Mouse (Mus musculus) layer of hippocampus, adult 2 months (tissue): Measurements from ENCODE around the gene Cyp2c55. TPM values are rescaled to one million over a fixed set of nuclear protein-coding genes. Genes with fewer than 3 reads are reported as not detected.
A peak's percentile ranks its signal among the peaks of the same experiment; 100 is the strongest.

ENCODE experiments used
- DNase-seq, 2 experiments: peaks; one replicate each; pipeline ENCODE4 v3.0.0; 2022; ENCODE audit warnings: low spot score in 2 of 2
- H3K27ac ChIP-seq: fragments of 200-600 bp; 2 replicates; pipeline ENCODE4 v1.8.1; 2022
- H3K4me3 ChIP-seq: fragments of 200-600 bp; 2 replicates; pipeline ENCODE4 v1.8.1; 2022; ENCODE audit warnings: mild to moderate bottlenecking
- CTCF ChIP-seq: fragments of 200-600 bp; conservative IDR thresholded peaks from 2 replicates; pipeline ENCODE4 v1.8.1; 2022; ENCODE audit warnings: antibody characterized with exemption, mild to moderate bottlenecking, moderate library complexity
- long read RNA-seq, 2 experiments: library from polyadenylated mRNA; stranded (forward); transcript quantifications; one replicate each; pipeline ENCODE4 v2.0.0; 2021; ENCODE audit warnings: borderline mapping rate in 2 of 2
- microRNA-seq, 2 experiments: library from miRNA; unstranded; fragments of <30 nt; microRNA quantifications; one replicate each; pipeline ENCODE4 v1.2.0; 2021
- total RNA-seq, 2 experiments: library from RNA; stranded (reverse); gene quantifications; 2 replicates each; pipeline ENCODE4 v1.2.3; 2021

Cyp2c55 gene
- under 1 TPM; 0.22 to 0.23 TPM for total RNA-seq
- long read RNA-seq, experiment 1: 0 reads
- long read RNA-seq, experiment 2: 0 reads

GRCm38 (mm10) chr19:39006715-39007114, at the start of gene Cyp2c55:
TSS of gene Cyp2c55 (plus strand) at chr19:39007019.
- H3K4me3 ChIP-seq: no peak within 1 kb of the TSS
- no peak for TF ChIP-seq CTCF
- H3K27ac ChIP-seq: no peak within 1 kb of the TSS
- DNase-seq: no peak

- no peak overlapping the region for H3K4me3 ChIP-seq
- H3K27ac ChIP-seq: no peak overlapping the region
- TF ChIP-seq CTCF: no peak
- peak in 1 of 2 experiments; percentile 26 for DNase-seq
Measured at GRCm38 (mm10) chr19:38970741-38971140, 36.1 kb upstream of the Cyp2c55 start.

- TF ChIP-seq CTCF: no peak
- no peak overlapping the region for H3K27ac ChIP-seq
- no peak overlapping the region for H3K4me3 ChIP-seq
- no peak for DNase-seq
Measured at GRCm38 (mm10) chr19:38972581-38972980, 34.2 kb upstream of the Cyp2c55 start.

- no peak for TF ChIP-seq CTCF
- DNase-seq: peak in 1 of 2 experiments; percentile 15
Measured at GRCm38 (mm10) chr19:38973666-38974065, 33.2 kb upstream of the Cyp2c55 start.

GRCm38 (mm10) chr19:38976269-38976668, 30.6 kb upstream of the Cyp2c55 start:
- TF ChIP-seq CTCF: no peak
- no peak for DNase-seq
- no peak overlapping the region for H3K27ac ChIP-seq

More at GRCm38 (mm10) chr19:38973666-38974065, 33.2 kb upstream of the Cyp2c55 start:
- Histone ChIP-seq H3K4me3 (no peak overlapping the region), H3K27ac (no peak overlapping the region)

GRCm38 (mm10) chr19:38981966-38982365, 24.9 kb upstream of the Cyp2c55 start:
- H3K4me3 ChIP-seq: no peak overlapping the region
- peak; percentile 96 for TF ChIP-seq CTCF
- no peak overlapping the region for H3K27ac ChIP-seq
- DNase-seq: peak; percentile 29 to 78

More at GRCm38 (mm10) chr19:38976269-38976668, 30.6 kb upstream of the Cyp2c55 start:
- H3K4me3 ChIP-seq: no peak overlapping the region

GRCm38 (mm10) chr19:38998248-38998647, 8.6 kb upstream of the Cyp2c55 start:
- no peak for TF ChIP-seq CTCF
- DNase-seq: no peak
- no peak overlapping the region for H3K4me3 ChIP-seq
- no peak overlapping the region for H3K27ac ChIP-seq

GRCm38 (mm10) chr19:38998676-38999075, 8.1 kb upstream of the Cyp2c55 start:
- no peak overlapping the region for H3K4me3 ChIP-seq
- TF ChIP-seq CTCF: no peak
- no peak for DNase-seq
- no peak overlapping the region for H3K27ac ChIP-seq

GRCm38 (mm10) chr19:39005132-39005531, 1.7 kb upstream of the Cyp2c55 start:
- no peak for DNase-seq
- Histone ChIP-seq H3K27ac (no peak overlapping the region), H3K4me3 (no peak overlapping the region)
- no peak for TF ChIP-seq CTCF

GRCm38 (mm10) chr19:39057928-39058327, 51.1 kb downstream of the Cyp2c55 start:
- H3K27ac ChIP-seq: no peak overlapping the region
- no peak for TF ChIP-seq CTCF
- no peak overlapping the region for H3K4me3 ChIP-seq
- DNase-seq: no peak

GRCm38 (mm10) chr19:39060719-39061118, 53.9 kb downstream of the Cyp2c55 start, which contains the start of gene Cyp2c65:
TSS of gene Cyp2c65 (plus strand) at chr19:39061015.
- Histone ChIP-seq H3K27ac (no peak within 1 kb of the TSS), H3K4me3 (no peak within 1 kb of the TSS)
- TF ChIP-seq CTCF: no peak
- DNase-seq: no peak

Small RNA genes lying within 50 kb of the gene (microRNA-seq; reads per million reads assigned to microRNA genes)
- gene Gm23800: 0 reads per million in 2 experiments

Other genes with a start within 250 kb of the Cyp2c55 start
- gene Noc3l, start 187.8 kb upstream of the Cyp2c55 start, total RNA-seq: 10 to 100 TPM; 13.6 to 13.7 TPM
- 10 to 100 TPM; 12.5 TPM for gene Tbc1d12, start 170.4 kb upstream of the Cyp2c55 start, total RNA-seq
- 1 to 10 TPM; 5.3 to 5.8 TPM for gene Hells, start 76.1 kb upstream of the Cyp2c55 start, total RNA-seq
- gene Cyp2c65, start 54.0 kb downstream of the Cyp2c55 start, total RNA-seq: under 1 TPM in 1 of 2 experiments, not detected in 1; 0.26 TPM
- gene Cyp2c66, start 106.9 kb downstream of the Cyp2c55 start, total RNA-seq: not detected